Mouse (Mus musculus) embryonic facial prominence, embryonic 15.5 days (tissue): ENCODE data around the gene Mc3r. TPM values are rescaled to one million over a fixed set of nuclear protein-coding genes. Genes with fewer than 3 reads are reported as not detected.
A peak's percentile ranks its signal among the peaks of the same experiment; 100 is the strongest.

Experiments used
- ATAC-seq: fragments of 200-750 bp; cut with Nextera tagmentation; 2 replicates; pipeline ENCODE4 v1.8.0; 2017; ENCODE audit warnings: low read depth, moderate TSS enrichment; ENCODE audit not compliant: insufficient number of reproducible peaks, low FRiP score, low TSS enrichment
- H3K27ac ChIP-seq: fragments of 300-500 bp; sonication (generic); replicated peaks from 2 replicates; pipeline ENCODE4 v1.5.1; 2015; ENCODE audit warnings: mild to moderate bottlenecking, inconsistent platforms
- H3K27me3 ChIP-seq: fragments of 300-500 bp; sonication (generic); 2 replicates; pipeline ENCODE4 v1.6.1; 2015; ENCODE audit warnings: inconsistent platforms
- H3K36me3 ChIP-seq: fragments of 300-500 bp; sonication (generic); 2 replicates; pipeline ENCODE4 v1.6.1; 2015; ENCODE audit warnings: mild to moderate bottlenecking, inconsistent platforms
- H3K4me1 ChIP-seq: fragments of 300-500 bp; sonication (generic); 2 replicates; pipeline ENCODE4 v1.6.1; 2015; ENCODE audit warnings: inconsistent platforms
- H3K4me2 ChIP-seq: fragments of 300-500 bp; sonication (generic); replicated peaks from 2 replicates; pipeline ENCODE4 v1.6.1; 2015; ENCODE audit warnings: mild to moderate bottlenecking, inconsistent platforms
- H3K4me3 ChIP-seq: fragments of 300-500 bp; sonication (generic); replicated peaks from 2 replicates; pipeline ENCODE4 v1.5.1; 2015; ENCODE audit warnings: mild to moderate bottlenecking, inconsistent platforms
- H3K9ac ChIP-seq: fragments of 300-500 bp; sonication (generic); 2 replicates; pipeline ENCODE4 v1.6.1; 2015; ENCODE audit warnings: inconsistent platforms
- H3K9me3 ChIP-seq: fragments of 300-500 bp; sonication (generic); replicated peaks from 2 replicates; pipeline ENCODE4 v1.6.1; 2016; ENCODE audit warnings: inconsistent platforms
- WGBS: fragments of 180-500 bp; shearing (Covaris S2); methylation state at CpG from one replicate; pipeline ENCODE4 v1.1.7; 2015; 5-methylcytosine and 5-hydroxymethylcytosine counted together
- polyA plus RNA-seq: library from polyadenylated mRNA; unstranded; fragments of >200 nt; fragmentation: Nextera tagmentation; extraction: Ambion mirVana; gene quantifications from 2 replicates; pipeline ENCODE4 v1.2.1, GENCODE M21; 2015

Gene Mc3r
- polyA plus RNA-seq = 0.30 TPM in 1 of 2 replicates, not detected in the other

- Histone ChIP-seq H3K9ac (no peak within 1 kb of the TSS), H3K27ac (no peak within 1 kb of the TSS), H3K4me1 (peaks cover 5% of the 10 kb centered on the region; the same call in 1 of the 2 replicates), H3K27me3 (peaks cover 25% of the 10 kb centered on the region), H3K36me3 (no peaks in the 10 kb centered on the region), H3K9me3 (no peaks in the 10 kb centered on the region), H3K4me2 (no peak within 1 kb of the TSS), H3K4me3 (no peak within 1 kb of the TSS)
- WGBS = 7% methylated on average over 22 of the region's 22 CpGs
- ATAC-seq = no peak
These were observed at the start of gene Mc3r for GRCm38 (mm10) chr2:172248106-172248764. Gene Mc3r (plus strand): TSS chr2:172248492.

DNA sequence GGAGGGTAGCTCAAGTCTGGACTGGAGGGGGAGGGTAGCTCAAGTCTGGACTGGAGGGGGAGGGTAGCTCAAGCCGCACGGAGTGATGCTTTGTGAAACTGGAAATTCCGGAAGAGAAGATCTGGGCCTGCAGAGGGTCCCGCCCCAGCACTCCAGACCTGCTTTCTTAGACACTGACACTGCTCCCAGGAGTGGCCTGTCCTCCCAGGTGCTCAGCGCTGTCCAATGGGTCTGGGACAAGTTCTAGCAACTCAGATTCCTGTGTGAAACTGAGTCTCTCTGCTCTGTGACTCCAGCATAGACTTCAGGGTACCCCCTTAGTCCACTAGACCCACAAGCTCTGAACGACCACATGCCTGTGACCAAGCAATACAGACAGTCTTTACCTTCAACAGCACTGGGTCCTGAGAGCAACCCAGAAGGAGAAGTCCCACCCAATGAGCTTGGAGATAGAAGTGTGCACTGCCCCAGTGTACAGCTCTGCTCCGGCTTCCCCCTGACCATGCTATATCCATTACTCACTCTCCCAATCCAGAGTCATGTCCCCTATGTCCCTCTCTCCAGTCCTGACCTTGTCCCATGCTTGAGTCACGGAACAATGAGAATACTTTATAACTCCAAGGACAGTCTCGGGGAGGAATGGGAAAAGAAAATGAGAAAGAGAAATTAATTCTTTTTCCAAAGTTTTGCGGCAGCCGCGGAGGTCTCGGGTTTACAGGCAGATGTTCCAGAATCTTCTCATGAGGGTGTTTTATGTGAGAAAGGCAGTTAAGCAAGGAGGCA lies 46.1 kb upstream of the Mc3r start:
- Histone ChIP-seq H3K9ac (no peak overlapping the region), H3K36me3 (no peaks in the 10 kb centered on the region), H3K4me3 (no peak overlapping the region), H3K4me2 (no peak overlapping the region), H3K4me1 (0 out of 2 replicates have a peak, but pooled peaks cover 4% of the 10 kb centered on the region), H3K9me3 (no peaks in the 10 kb centered on the region), H3K27ac (no peak overlapping the region), H3K27me3 (no peaks in the 10 kb centered on the region)
- ATAC-seq = no peak
- WGBS = 81% methylated on average over 13 of the region's 13 CpGs

DNA sequence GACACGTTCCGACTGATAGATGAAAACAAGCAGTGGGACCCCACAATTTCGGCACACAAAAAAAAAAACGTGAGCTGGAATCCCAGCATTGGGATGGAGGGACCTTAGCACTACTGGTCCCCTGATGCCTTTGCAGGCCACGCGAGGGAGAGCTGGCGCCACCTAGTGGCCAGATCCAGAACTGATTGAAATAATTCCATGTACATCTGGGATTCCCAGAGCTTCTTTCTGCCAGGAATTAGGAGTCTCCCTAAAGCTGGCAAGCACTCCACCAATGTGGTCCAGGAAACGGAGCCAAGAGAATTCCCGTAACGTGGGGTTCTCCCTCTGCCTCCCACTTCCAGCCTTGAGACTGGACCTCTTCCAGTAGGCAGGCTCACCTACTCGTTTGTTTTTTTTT lies 41.3 kb upstream of the Mc3r start:
- H3K27me3 ChIP-seq = no peaks in the 10 kb centered on the region
- H3K36me3 ChIP-seq = no peaks in the 10 kb centered on the region
- no peak overlapping the region for H3K4me2 ChIP-seq
- no peak overlapping the region for H3K9ac ChIP-seq
- H3K27ac ChIP-seq = no peak overlapping the region
- H3K4me3 ChIP-seq = no peak overlapping the region
- peak; percentile 39; the same call in 1 of the 2 replicates for ATAC-seq
- 9% methylated on average over 11 of the region's 11 CpGs for WGBS
- H3K4me1 ChIP-seq = 0 out of 2 replicates have a peak, but pooled peaks cover 4% of the 10 kb centered on the region
- H3K9me3 ChIP-seq = no peaks in the 10 kb centered on the region

- H3K9me3 ChIP-seq = no peaks in the 10 kb centered on the region
- no peak overlapping the region for H3K9ac ChIP-seq
- H3K36me3 ChIP-seq = no peaks in the 10 kb centered on the region
- no peak overlapping the region for H3K4me2 ChIP-seq
- WGBS = 78% methylated on average over 8 of the region's 8 CpGs
- H3K27ac ChIP-seq = no peak overlapping the region
- no peaks in the 10 kb centered on the region for H3K4me1 ChIP-seq
- no peak overlapping the region for H3K4me3 ChIP-seq
- no peak for ATAC-seq
- no peaks in the 10 kb centered on the region for H3K27me3 ChIP-seq
These were observed 34.8 kb upstream of the Mc3r start for GRCm38 (mm10) chr2:172213480-172213879.

DNA sequence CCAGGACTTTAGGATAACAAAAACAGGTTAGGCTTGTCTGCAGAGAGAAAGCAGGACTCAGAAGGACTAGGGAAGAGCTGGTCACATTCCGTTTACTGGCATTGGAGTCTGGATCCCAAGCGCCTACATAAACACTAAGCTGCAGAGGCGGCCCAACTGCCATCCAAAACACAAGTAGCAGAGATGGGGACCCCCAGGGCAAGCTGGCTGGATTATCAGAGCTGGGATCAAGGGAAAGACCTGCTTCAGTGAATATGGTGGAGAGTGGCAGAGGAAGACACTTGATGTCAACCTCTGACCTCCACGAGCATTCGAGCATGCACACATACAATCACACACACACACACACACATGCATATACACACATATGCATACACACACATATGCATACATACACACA lies 34.0 kb upstream of the Mc3r start:
- no peaks in the 10 kb centered on the region for H3K9me3 ChIP-seq

DNA sequence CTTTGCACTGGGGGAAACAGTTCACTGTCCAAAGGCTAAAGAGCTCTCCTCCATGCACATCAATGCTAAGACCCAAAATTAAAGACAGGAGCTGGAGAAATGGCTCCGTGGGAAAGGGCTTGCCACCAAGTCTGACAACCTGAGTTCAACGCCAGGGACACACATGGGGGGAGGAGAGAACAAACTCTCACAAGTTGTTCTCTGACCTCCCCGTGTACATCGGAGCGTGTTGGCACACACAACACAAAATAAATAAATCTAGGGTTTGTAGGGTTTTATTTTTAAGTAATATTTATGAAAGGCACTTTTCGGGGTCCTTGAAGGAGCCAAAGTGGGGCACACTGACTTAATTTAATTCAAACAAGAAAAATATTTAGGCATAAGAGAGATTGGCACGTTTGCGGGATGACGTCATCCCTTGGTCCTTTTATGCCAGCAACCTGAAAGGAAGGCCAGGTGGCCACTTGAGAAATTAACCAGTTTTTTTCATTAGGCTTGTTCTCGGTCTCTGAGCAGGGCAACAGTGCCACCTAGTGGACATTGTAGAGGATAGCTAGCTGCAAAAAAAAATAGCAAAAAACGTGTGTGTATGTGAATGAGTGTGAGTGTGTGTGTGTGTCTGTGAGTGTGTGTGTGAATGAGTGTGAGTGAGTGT lies 32.7 kb upstream of the Mc3r start:
- H3K9ac ChIP-seq = no peak overlapping the region
- no peaks in the 10 kb centered on the region for H3K27me3 ChIP-seq
- 30% methylated on average over 11 of the region's 11 CpGs for WGBS
- no peaks in the 10 kb centered on the region for H3K4me1 ChIP-seq
- H3K4me3 ChIP-seq = no peak overlapping the region
- no peaks in the 10 kb centered on the region for H3K9me3 ChIP-seq
- no peak for ATAC-seq
- no peak overlapping the region for H3K4me2 ChIP-seq
- no peaks in the 10 kb centered on the region for H3K36me3 ChIP-seq
- no peak overlapping the region for H3K27ac ChIP-seq

More for the DNA sequence above, 34.0 kb upstream of the Mc3r start:
- H3K4me1 ChIP-seq = no peaks in the 10 kb centered on the region
- no peak for ATAC-seq
- WGBS = 86% methylated on average over 5 of the region's 5 CpGs
- no peak overlapping the region for H3K27ac ChIP-seq
- no peak overlapping the region for H3K4me2 ChIP-seq
- no peaks in the 10 kb centered on the region for H3K36me3 ChIP-seq
- no peak overlapping the region for H3K9ac ChIP-seq
- H3K27me3 ChIP-seq = no peaks in the 10 kb centered on the region
- no peak overlapping the region for H3K4me3 ChIP-seq

- H3K27me3 ChIP-seq = no peaks in the 10 kb centered on the region
- no peak overlapping the region for H3K4me3 ChIP-seq
- 61% methylated on average over 17 of the region's 17 CpGs for WGBS
- H3K4me2 ChIP-seq = no peak overlapping the region
- H3K27ac ChIP-seq = no peak overlapping the region
- no peak for ATAC-seq
- H3K9me3 ChIP-seq = no peaks in the 10 kb centered on the region
- no peaks in the 10 kb centered on the region for H3K4me1 ChIP-seq
- no peaks in the 10 kb centered on the region for H3K36me3 ChIP-seq
- no peak overlapping the region for H3K9ac ChIP-seq
These were observed 32.0 kb upstream of the Mc3r start for GRCm38 (mm10) chr2:172216163-172216915.

- Histone ChIP-seq H3K9me3 (no peaks in the 10 kb centered on the region), H3K4me1 (peaks cover 6% of the 10 kb centered on the region; the same call in 1 of the 2 replicates), H3K4me3 (no peak overlapping the region), H3K27ac (no peak overlapping the region), H3K27me3 (peaks cover 7% of the 10 kb centered on the region), H3K36me3 (no peaks in the 10 kb centered on the region), H3K9ac (no peak overlapping the region), H3K4me2 (no peak overlapping the region)
- 53% methylated on average over 7 of the region's 8 CpGs for WGBS
- no peak for ATAC-seq
These were observed 30.4 kb upstream of the Mc3r start for GRCm38 (mm10) chr2:172217886-172218285.

DNA sequence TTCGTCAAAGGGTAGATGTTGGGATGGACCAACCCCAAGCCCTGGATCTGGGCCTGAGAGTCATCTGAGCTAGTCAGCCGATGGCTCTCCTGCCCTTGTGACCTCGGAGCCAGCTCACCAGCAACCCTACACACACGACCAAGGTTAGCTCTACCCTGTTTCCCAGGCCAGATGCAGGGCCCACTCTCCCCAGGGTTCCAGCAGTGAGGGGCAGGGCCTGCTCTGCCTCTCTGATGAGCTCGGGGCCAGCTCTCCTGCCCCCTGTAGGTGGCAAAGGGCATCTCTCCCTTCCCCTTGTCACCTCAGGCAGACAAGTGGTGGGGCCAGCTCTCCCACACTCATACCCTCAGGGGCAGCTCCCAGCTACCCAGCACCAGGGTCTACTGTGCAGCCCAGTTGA lies 29.1 kb upstream of the Mc3r start:
- Histone ChIP-seq H3K4me3 (no peak overlapping the region), H3K27me3 (peaks cover 10% of the 10 kb centered on the region), H3K9ac (no peak overlapping the region), H3K4me2 (no peak overlapping the region), H3K9me3 (no peaks in the 10 kb centered on the region), H3K36me3 (no peaks in the 10 kb centered on the region), H3K27ac (no peak overlapping the region), H3K4me1 (peaks cover 6% of the 10 kb centered on the region; the same call in 1 of the 2 replicates)
- ATAC-seq = no peak
- 45% methylated on average over 5 of the region's 5 CpGs for WGBS

GRCm38 (mm10) chr2:172221656-172222393 lies 26.5 kb upstream of the Mc3r start:
- Histone ChIP-seq H3K9ac (no peak overlapping the region), H3K36me3 (no peaks in the 10 kb centered on the region), H3K9me3 (no peaks in the 10 kb centered on the region), H3K4me3 (no peak overlapping the region), H3K4me1 (peaks cover 6% of the 10 kb centered on the region; the same call in 1 of the 2 replicates), H3K27me3 (peaks cover 10% of the 10 kb centered on the region), H3K27ac (no peak overlapping the region), H3K4me2 (no peak overlapping the region)
- no peak for ATAC-seq
- 5% methylated on average over 16 of the region's 16 CpGs for WGBS
